Mouse (Mus musculus) hindbrain, embryonic 13.5 days (tissue): ENCODE results near the gene Atxn10. TPM values are rescaled to one million over a fixed set of nuclear protein-coding genes. Genes with fewer than 3 reads are reported as not detected.

Experiments
- ATAC-seq: fragments of 200-750 bp; cut with Nextera tagmentation; 2 replicates; pipeline ENCODE4 v1.8.0; 2017; ENCODE audit warnings: moderate TSS enrichment; ENCODE audit not compliant: low FRiP score
- H3K27ac ChIP-seq: fragments of 300-500 bp; sonication (generic); 2 replicates; pipeline ENCODE4 v1.5.1; 2015; ENCODE audit warnings: inconsistent platforms, mild to moderate bottlenecking, moderate library complexity
- H3K27me3 ChIP-seq: fragments of 300-500 bp; sonication (generic); 2 replicates; pipeline ENCODE4 v1.6.1; 2015; ENCODE audit warnings: mild to moderate bottlenecking, inconsistent platforms
- H3K36me3 ChIP-seq: fragments of 300-500 bp; sonication (generic); 2 replicates; pipeline ENCODE4 v1.6.1; 2015; ENCODE audit warnings: mild to moderate bottlenecking, inconsistent platforms
- H3K4me1 ChIP-seq: fragments of 300-500 bp; sonication (generic); replicated peaks from 2 replicates; pipeline ENCODE4 v1.6.1; 2015; ENCODE audit warnings: inconsistent platforms
- H3K4me2 ChIP-seq: fragments of 300-500 bp; sonication (generic); 2 replicates; pipeline ENCODE4 v1.6.1; 2015; ENCODE audit warnings: inconsistent platforms, mild to moderate bottlenecking, moderate library complexity
- H3K4me3 ChIP-seq: fragments of 300-500 bp; sonication (generic); 2 replicates; pipeline ENCODE4 v1.5.1; 2015; ENCODE audit warnings: mild to moderate bottlenecking, inconsistent platforms
- H3K9ac ChIP-seq: fragments of 300-500 bp; sonication (generic); 2 replicates; pipeline ENCODE4 v1.6.1; 2015; ENCODE audit warnings: mild to moderate bottlenecking, inconsistent platforms
- H3K9me3 ChIP-seq: fragments of 300-500 bp; sonication (generic); 2 replicates; pipeline ENCODE4 v1.6.1; 2016; ENCODE audit warnings: inconsistent platforms
- WGBS: fragments of 180-500 bp; shearing (Covaris S2); methylation state at CpG from one replicate; pipeline ENCODE4 v1.1.7; 2015; 5-methylcytosine and 5-hydroxymethylcytosine counted together
- polyA plus RNA-seq: library from polyadenylated mRNA; unstranded; fragments of >200 nt; fragmentation: Nextera tagmentation; extraction: Ambion mirVana; gene quantifications from 2 replicates; pipeline ENCODE4 v1.2.1, GENCODE M21; 2015

Gene Atxn10
- polyA plus RNA-seq, 1 experiment from 2014 or later: 515 TPM

DNA sequence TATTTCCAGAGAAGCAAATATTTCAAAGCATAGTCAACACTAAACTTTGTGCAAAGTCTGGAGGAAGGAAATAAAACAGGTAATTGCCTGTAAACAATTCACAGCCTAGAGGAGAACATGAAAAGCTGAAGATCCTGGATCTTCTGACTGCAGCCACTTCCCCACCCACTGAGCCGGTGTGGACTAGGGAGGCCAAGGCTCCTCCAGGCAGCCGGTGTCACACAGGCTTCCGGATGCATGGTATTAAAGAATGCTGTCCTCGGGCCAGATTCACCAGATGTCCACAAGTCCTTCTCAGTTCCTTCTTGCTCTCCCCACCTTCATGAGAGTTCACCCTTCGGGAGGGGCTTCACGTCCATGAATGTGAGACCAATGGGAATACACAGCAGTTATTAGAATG lies 73.8 kb downstream of the Atxn10 start:
- no peak overlapping the region for H3K27ac ChIP-seq
- 75% methylated on average over 6 of the region's 6 CpGs for WGBS
- H3K36me3 ChIP-seq: 0 out of 2 replicates have a peak, but pooled peaks cover 2% of the 10 kb centered on the region
- H3K9ac ChIP-seq: no peak overlapping the region
- H3K4me2 ChIP-seq: no peak overlapping the region
- no peaks in the 10 kb centered on the region for H3K9me3 ChIP-seq
- no peaks in the 10 kb centered on the region for H3K27me3 ChIP-seq
- no peak for ATAC-seq
- H3K4me1 ChIP-seq: peaks cover 25% of the 10 kb centered on the region
- no peak overlapping the region for H3K4me3 ChIP-seq

GRCm38 (mm10) chr15:85414620-85415019 lies 78.6 kb downstream of the Atxn10 start:
- Histone ChIP-seq H3K9me3 (no peaks in the 10 kb centered on the region), H3K9ac (no peak overlapping the region), H3K4me2 (no peak overlapping the region), H3K36me3 (peaks cover 10% of the 10 kb centered on the region), H3K27me3 (no peaks in the 10 kb centered on the region), H3K4me3 (no peak overlapping the region), H3K27ac (no peak overlapping the region), H3K4me1 (0 out of 2 replicates have a peak, but pooled peaks cover 4% of the 10 kb centered on the region)
- 90% methylated on average over 2 of the region's 2 CpGs for WGBS
- no peak for ATAC-seq

- Histone ChIP-seq H3K9ac (no peak overlapping the region), H3K9me3 (no peaks in the 10 kb centered on the region), H3K27ac (no peak overlapping the region), H3K36me3 (peaks cover 8% of the 10 kb centered on the region), H3K4me3 (no peak overlapping the region), H3K27me3 (no peaks in the 10 kb centered on the region), H3K4me2 (no peak overlapping the region), H3K4me1 (0 out of 2 replicates have a peak, but pooled peaks cover 10% of the 10 kb centered on the region)
- 81% methylated on average over 2 of the region's 2 CpGs for WGBS
- ATAC-seq: no peak
Observed at GRCm38 (mm10) chr15:85420686-85421085, 84.6 kb downstream of the Atxn10 start.

DNA sequence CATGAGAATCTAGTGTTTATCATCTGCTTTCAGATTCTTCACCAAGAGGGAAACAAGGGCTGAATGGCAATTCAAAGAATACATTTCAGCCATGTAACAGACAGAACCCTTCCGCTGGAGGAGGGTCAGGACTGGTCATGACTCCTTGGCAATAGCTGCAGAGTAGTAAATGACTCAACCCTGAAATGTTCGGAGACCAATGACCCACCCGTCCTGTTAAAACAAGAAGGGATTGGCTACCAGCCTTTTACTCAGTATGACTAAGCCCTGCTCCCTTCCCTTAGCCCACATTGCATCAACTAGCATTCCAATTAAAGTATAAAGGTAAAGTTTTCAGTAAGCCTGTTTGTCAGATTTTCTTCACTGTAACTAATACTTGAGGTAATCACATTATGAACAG lies 88.2 kb downstream of the Atxn10 start:
- no peak for ATAC-seq
- Histone ChIP-seq H3K4me1 (peaks cover 13% of the 10 kb centered on the region; the same call in 1 of the 2 replicates), H3K9ac (no peak overlapping the region), H3K9me3 (no peaks in the 10 kb centered on the region), H3K4me3 (no peak overlapping the region), H3K4me2 (no peak overlapping the region), H3K27me3 (no peaks in the 10 kb centered on the region), H3K27ac (no peak overlapping the region), H3K36me3 (no peaks in the 10 kb centered on the region)
- 73% methylated on average over 3 of the region's 3 CpGs for WGBS

DNA sequence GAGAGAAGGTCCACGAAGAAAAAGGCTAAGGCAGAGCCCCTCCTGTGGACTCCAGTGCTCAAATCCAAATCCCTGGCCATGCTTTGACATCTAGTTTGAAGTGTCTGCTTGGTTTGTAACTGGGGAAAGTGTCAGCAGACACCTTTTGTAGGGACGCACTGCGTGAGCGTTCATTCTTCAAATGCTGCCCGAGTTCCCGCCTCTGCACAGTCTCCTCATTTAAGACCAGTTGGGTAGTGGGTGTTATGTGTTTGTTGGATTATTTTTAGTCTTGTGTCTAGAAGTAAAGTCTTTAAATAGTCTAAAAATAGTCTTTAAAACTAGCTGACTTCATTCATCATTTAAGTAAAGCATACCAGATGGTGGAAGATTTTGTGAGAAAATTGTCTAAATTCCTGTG lies 92.1 kb downstream of the Atxn10 start:
- no peaks in the 10 kb centered on the region for H3K27me3 ChIP-seq
- no peaks in the 10 kb centered on the region for H3K36me3 ChIP-seq
- no peaks in the 10 kb centered on the region for H3K9me3 ChIP-seq
- no peak overlapping the region for H3K4me3 ChIP-seq
- WGBS: 91% methylated on average over 6 of the region's 6 CpGs
- H3K4me1 ChIP-seq: peaks cover 7% of the 10 kb centered on the region; the same call in 1 of the 2 replicates
- no peak overlapping the region for H3K4me2 ChIP-seq
- ATAC-seq: no peak
- H3K9ac ChIP-seq: no peak overlapping the region
- H3K27ac ChIP-seq: no peak overlapping the region

DNA sequence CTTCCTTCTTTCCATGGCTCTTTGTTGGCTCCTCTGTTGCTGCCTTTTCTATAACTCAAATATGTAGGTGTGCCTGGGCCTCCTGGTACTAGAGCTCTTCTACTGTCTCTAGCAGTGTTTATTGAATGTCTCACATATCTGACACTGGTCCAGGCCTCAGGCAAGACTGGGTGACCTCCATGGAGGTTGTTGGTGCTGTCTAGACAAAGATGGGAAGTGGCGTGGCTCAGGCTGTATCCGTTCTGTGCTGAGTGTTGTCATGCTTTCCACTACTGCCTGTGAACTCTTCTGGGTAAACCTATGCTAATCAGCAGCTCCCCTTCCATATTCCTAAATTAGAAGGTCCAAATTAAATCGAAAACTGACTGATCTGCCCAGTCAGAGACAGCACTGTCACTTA lies 106.5 kb downstream of the Atxn10 start:
- WGBS: 87% methylated on average over 3 of the region's 3 CpGs
- no peaks in the 10 kb centered on the region for H3K9me3 ChIP-seq
- no peak overlapping the region for H3K9ac ChIP-seq

GRCm38 (mm10) chr15:85446652-85447051 lies 110.6 kb downstream of the Atxn10 start:
- Histone ChIP-seq H3K4me2 (no peak overlapping the region), H3K27ac (no peak overlapping the region), H3K4me1 (no peaks in the 10 kb centered on the region), H3K36me3 (peaks cover 40% of the 10 kb centered on the region; the same call in 1 of the 2 replicates), H3K27me3 (no peaks in the 10 kb centered on the region), H3K9ac (no peak overlapping the region), H3K9me3 (no peaks in the 10 kb centered on the region), H3K4me3 (no peak overlapping the region)
- 79% methylated on average over 3 of the region's 3 CpGs for WGBS
- ATAC-seq: no peak

More for the DNA sequence above, 106.5 kb downstream of the Atxn10 start:
- Histone ChIP-seq H3K4me3 (no peak overlapping the region), H3K36me3 (peaks cover 55% of the 10 kb centered on the region), H3K4me2 (no peak overlapping the region), H3K4me1 (no peaks in the 10 kb centered on the region; the same call in none of the 2 replicates), H3K27me3 (no peaks in the 10 kb centered on the region), H3K27ac (no peak overlapping the region)
- no peak for ATAC-seq

DNA sequence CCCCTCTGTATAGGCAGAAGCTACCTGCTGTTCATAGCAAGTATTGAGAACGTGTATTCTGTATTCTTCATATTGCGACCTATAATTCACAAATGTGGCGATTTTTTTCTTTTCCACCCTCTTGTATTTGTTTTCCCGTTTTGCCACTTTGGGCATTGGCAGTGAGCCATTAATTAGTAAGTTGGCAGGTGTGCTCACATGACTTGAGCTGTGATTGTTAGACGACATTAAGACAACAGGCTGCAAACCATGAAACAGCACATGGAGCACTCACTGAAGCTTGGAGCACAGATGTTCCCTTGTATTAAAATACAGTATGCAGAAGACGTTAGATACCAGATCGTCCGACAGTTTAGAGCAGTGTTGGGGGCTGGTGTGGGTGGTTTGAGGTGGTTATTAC lies 120.8 kb downstream of the Atxn10 start:
- no peaks in the 10 kb centered on the region for H3K27me3 ChIP-seq
- H3K36me3 ChIP-seq: peaks cover 11% of the 10 kb centered on the region
- no peaks in the 10 kb centered on the region for H3K9me3 ChIP-seq
- 0 out of 2 replicates have a peak overlapping the region, but pooled peaks have one; percentile 10 for H3K9ac ChIP-seq
- ATAC-seq: no peak
- H3K4me3 ChIP-seq: no peak overlapping the region
- peaks cover 76% of the 10 kb centered on the region for H3K4me1 ChIP-seq
- H3K27ac ChIP-seq: peak overlapping the region; percentile 89
- 49% methylated on average over 8 of the region's 8 CpGs for WGBS
- no peak overlapping the region for H3K4me2 ChIP-seq

GRCm38 (mm10) chr15:85457838-85458237 lies 121.8 kb downstream of the Atxn10 start:
- Histone ChIP-seq H3K27ac (peak overlapping the region; percentile 89), H3K9me3 (no peaks in the 10 kb centered on the region), H3K4me3 (no peak overlapping the region), H3K9ac (0 out of 2 replicates have a peak overlapping the region, but pooled peaks have one; percentile 20), H3K4me1 (peaks cover 85% of the 10 kb centered on the region), H3K36me3 (peaks cover 17% of the 10 kb centered on the region), H3K27me3 (no peaks in the 10 kb centered on the region), H3K4me2 (no peak overlapping the region)
- ATAC-seq: no peak
- WGBS: 36% methylated on average over 8 of the region's 8 CpGs

DNA sequence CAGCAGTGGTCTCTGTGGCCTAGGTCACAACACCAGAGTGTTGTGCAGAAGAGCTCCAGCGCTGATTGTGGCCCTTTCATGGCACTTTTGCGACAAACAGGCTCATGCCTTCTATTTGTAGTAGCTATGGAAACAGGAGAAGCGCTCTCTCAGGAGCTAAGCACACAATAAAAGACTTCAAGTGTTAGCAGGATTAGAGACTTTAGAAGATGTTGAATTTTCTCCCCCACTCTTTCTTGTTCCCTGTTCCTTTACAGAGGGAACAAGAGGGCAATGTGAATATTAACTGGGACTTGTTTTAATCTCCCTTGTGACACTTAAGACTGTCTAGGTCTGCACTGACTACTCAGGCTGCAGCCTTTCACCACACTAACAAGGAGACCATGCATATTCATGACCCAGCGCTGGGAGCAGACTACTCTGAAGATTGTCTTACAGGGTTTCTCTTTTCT lies 122.6 kb downstream of the Atxn10 start:
- Histone ChIP-seq H3K27ac (peak overlapping the region; percentile 89), H3K4me1 (peaks cover 93% of the 10 kb centered on the region), H3K4me2 (no peak overlapping the region), H3K4me3 (no peak overlapping the region), H3K36me3 (peaks cover 24% of the 10 kb centered on the region), H3K27me3 (no peaks in the 10 kb centered on the region), H3K9ac (0 out of 2 replicates have a peak overlapping the region, but pooled peaks have one; percentile 15), H3K9me3 (no peaks in the 10 kb centered on the region)
- 11% methylated on average over 4 of the region's 4 CpGs for WGBS
- 0 out of 2 replicates have a peak, but pooled peaks have one; percentile 53 for ATAC-seq

- Histone ChIP-seq H3K36me3 (peaks cover 24% of the 10 kb centered on the region), H3K9ac (no peak overlapping the region), H3K4me3 (no peak overlapping the region), H3K27ac (peak overlapping the region; percentile 89), H3K4me2 (no peak overlapping the region), H3K27me3 (no peaks in the 10 kb centered on the region), H3K4me1 (peaks cover 97% of the 10 kb centered on the region), H3K9me3 (no peaks in the 10 kb centered on the region)
- WGBS: 14% methylated on average over 4 of the region's 4 CpGs
- ATAC-seq: peak; percentile 66
Observed at GRCm38 (mm10) chr15:85461541-85461940, 125.5 kb downstream of the Atxn10 start.

DNA sequence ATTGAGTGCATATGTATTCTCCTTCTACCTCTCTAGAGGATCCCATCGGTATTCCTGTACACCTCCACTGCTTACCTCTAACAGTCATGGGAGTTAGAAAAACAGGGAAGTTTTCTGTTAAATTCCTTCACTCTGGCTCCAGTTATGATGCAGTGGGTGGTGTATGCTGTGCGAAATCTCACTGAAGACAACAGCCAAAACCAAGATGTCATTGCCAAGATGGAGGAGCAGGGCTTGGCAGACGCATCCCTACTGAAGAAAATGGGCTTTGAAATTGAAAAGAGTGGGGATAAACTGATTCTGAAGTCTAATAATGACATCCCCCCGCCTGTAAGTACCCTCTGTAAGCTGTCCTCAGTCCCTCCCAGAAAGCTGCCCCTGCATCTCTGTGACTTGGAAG lies 126.1 kb downstream of the Atxn10 start:
- H3K4me3 ChIP-seq: no peak overlapping the region
- H3K27me3 ChIP-seq: no peaks in the 10 kb centered on the region
- ATAC-seq: no peak
- peaks cover 26% of the 10 kb centered on the region for H3K36me3 ChIP-seq
- peak overlapping the region; percentile 31; the same call in 1 of the 2 replicates for H3K9ac ChIP-seq
- H3K27ac ChIP-seq: peak overlapping the region; percentile 89
- H3K4me2 ChIP-seq: no peak overlapping the region
- peaks cover 97% of the 10 kb centered on the region for H3K4me1 ChIP-seq
- H3K9me3 ChIP-seq: no peaks in the 10 kb centered on the region
- WGBS: 48% methylated on average over 4 of the region's 4 CpGs
